Mouse (Mus musculus) limb, embryonic 15.5 days (tissue): Measurements from ENCODE around the gene Tmem45b. TPM values are rescaled to one million over a fixed set of nuclear protein-coding genes. Genes with fewer than 3 reads are reported as not detected.
A peak's percentile ranks its signal among the peaks of the same experiment; 100 is the strongest.
"Not testable (repeated sequence)": the region's sequence is repeated elsewhere in the genome, so short reads cannot be mapped to it uniquely, and the experiment has no call there.

Experiments
- ATAC-seq: fragments of 200-750 bp; cut with Nextera tagmentation; 2 replicates; pipeline ENCODE4 v1.8.0; 2017; ENCODE audit warnings: low read depth, moderate TSS enrichment; ENCODE audit not compliant: insufficient number of reproducible peaks, low FRiP score, low TSS enrichment
- H3K27ac ChIP-seq: fragments of 300-500 bp; sonication (generic); 2 replicates; pipeline ENCODE4 v1.5.1; 2015; ENCODE audit warnings: moderate library complexity, mild to moderate bottlenecking, inconsistent platforms
- H3K27me3 ChIP-seq: fragments of 300-500 bp; sonication (generic); 2 replicates; pipeline ENCODE4 v1.6.1; 2015; ENCODE audit warnings: inconsistent platforms
- H3K36me3 ChIP-seq: fragments of 300-500 bp; sonication (generic); 2 replicates; pipeline ENCODE4 v1.6.1; 2015; ENCODE audit warnings: inconsistent platforms
- H3K4me1 ChIP-seq: fragments of 300-500 bp; sonication (generic); 2 replicates; pipeline ENCODE4 v1.6.1; 2015; ENCODE audit warnings: inconsistent platforms
- H3K4me2 ChIP-seq: fragments of 300-500 bp; sonication (generic); 2 replicates; pipeline ENCODE4 v1.6.1; 2015; ENCODE audit warnings: mild to moderate bottlenecking, inconsistent platforms
- H3K4me3 ChIP-seq: fragments of 300-500 bp; sonication (generic); 2 replicates; pipeline ENCODE4 v1.5.1; 2015; ENCODE audit warnings: mild to moderate bottlenecking, inconsistent platforms
- H3K9ac ChIP-seq: fragments of 300-500 bp; sonication (generic); 2 replicates; pipeline ENCODE4 v1.6.1; 2015; ENCODE audit warnings: inconsistent platforms
- H3K9me3 ChIP-seq: fragments of 300-500 bp; sonication (generic); 2 replicates; pipeline ENCODE4 v1.6.1; 2016; ENCODE audit warnings: inconsistent platforms
- WGBS: fragments of 180-500 bp; shearing (Covaris S2); methylation state at CpG from one replicate; pipeline ENCODE4 v1.1.7; 2015; 5-methylcytosine and 5-hydroxymethylcytosine counted together
- polyA plus RNA-seq: library from polyadenylated mRNA; unstranded; fragments of >200 nt; fragmentation: Nextera tagmentation; extraction: Ambion mirVana; gene quantifications from 2 replicates; pipeline ENCODE4 v1.2.1, GENCODE M21; 2015

Tmem45b gene
- 0.31 TPM in 1 of 2 replicates, not detected in the other for polyA plus RNA-seq

DNA sequence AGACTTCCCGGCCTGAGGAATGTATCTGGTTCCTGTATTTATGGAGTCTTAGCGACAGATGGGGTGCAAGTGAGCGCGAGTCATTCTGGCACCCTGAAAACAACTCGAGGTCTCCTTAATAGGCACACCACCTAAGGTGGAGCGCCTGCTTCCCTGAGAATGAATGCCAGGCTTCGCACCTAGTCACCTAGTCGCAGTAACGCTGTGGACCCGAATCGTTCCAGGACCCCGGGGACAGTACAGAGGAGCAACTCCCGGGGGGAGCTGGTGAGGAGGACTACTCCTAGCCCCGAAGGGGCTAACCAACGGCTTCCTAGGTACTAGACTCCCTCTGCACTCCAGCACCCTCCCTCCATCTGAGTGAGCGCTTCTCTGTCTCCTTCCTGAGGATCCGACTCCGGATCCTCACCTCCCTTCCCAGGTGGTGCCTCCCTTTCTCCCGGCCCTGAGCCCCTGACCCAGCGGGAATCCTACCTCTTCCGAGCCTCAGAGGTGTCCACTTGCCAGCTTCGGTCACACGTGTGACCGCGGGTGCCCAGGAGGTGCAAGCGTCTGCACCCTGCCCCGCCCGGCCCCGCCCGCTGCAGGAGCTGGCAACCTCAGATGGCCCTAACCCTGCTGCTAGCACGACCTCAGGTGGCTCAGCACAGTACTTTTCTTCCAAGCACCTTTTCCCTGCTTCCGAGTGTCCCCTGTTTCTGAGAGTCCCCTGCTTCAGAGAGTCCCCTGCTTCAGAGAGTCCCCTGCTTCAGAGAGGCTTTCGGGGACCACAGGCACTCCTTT, at the start of gene Tmem45b:
TSS of gene Tmem45b (minus strand) at position 771 of the 783 bp plus-strand sequence.
- Histone ChIP-seq H3K4me1 (peaks cover 9% of the 10 kb centered on the region), H3K27ac (no peak within 1 kb of the TSS), H3K9me3 (no peaks in the 10 kb centered on the region), H3K27me3 (peaks cover 25% of the 10 kb centered on the region), H3K36me3 (no peaks in the 10 kb centered on the region), H3K4me2 (peak within 1 kb of the TSS; percentile 17), H3K4me3 (peak within 1 kb of the TSS; percentile 17; the same call in 1 of the 2 replicates), H3K9ac (no peak within 1 kb of the TSS)
- 5% methylated on average over 33 of the region's 33 CpGs for WGBS
- no peak for ATAC-seq

DNA sequence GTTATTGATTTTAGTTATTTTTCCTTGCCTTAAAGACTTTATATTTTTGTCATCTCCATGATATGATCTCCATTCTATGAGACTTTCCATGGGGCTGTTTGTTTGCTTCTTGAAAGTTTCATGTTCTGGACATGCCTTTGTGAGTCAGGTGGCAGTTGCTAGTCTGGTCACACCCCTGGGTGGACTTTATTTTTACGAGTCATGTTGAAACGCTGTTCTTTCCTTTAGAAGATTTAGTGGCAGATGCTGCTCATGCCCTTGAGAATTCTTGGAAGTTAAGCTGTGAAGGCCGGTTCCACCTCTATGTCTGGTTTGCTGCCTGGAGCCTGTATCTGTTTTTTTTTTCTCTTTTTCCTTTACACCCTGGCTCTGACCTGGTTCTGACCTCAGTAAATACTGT, 43.9 kb upstream of the Tmem45b start:
- 46% methylated on average over 3 of the region's 3 CpGs for WGBS
- ATAC-seq: no peak
- no peaks in the 10 kb centered on the region for H3K36me3 ChIP-seq
- H3K4me1 ChIP-seq: no peaks in the 10 kb centered on the region
- H3K9ac ChIP-seq: no peak overlapping the region
- H3K4me3 ChIP-seq: no peak overlapping the region
- no peaks in the 10 kb centered on the region for H3K27me3 ChIP-seq
- no peak overlapping the region for H3K27ac ChIP-seq
- no peaks in the 10 kb centered on the region for H3K9me3 ChIP-seq
- H3K4me2 ChIP-seq: no peak overlapping the region

GRCm38 (mm10) chr9:31501221-31501620, 37.0 kb upstream of the Tmem45b start:
- H3K9ac ChIP-seq, H3K4me2 ChIP-seq, H3K36me3 ChIP-seq, H3K27me3 ChIP-seq, H3K9me3 ChIP-seq, H3K27ac ChIP-seq, ATAC-seq, H3K4me1 ChIP-seq, H3K4me3 ChIP-seq: not testable (repeated sequence)
- WGBS: 75% methylated on average over 1 of the region's 1 CpGs

GRCm38 (mm10) chr9:31463190-31463589, 1.1 kb downstream of the Tmem45b start:
- peaks cover 9% of the 10 kb centered on the region for H3K4me1 ChIP-seq
- no peak for ATAC-seq
- peaks cover 25% of the 10 kb centered on the region for H3K27me3 ChIP-seq
- H3K27ac ChIP-seq: no peak overlapping the region
- no peaks in the 10 kb centered on the region for H3K9me3 ChIP-seq
- no peak overlapping the region for H3K9ac ChIP-seq
- 40% methylated on average over 9 of the region's 9 CpGs for WGBS
- no peaks in the 10 kb centered on the region for H3K36me3 ChIP-seq
- no peak overlapping the region for H3K4me2 ChIP-seq
- H3K4me3 ChIP-seq: no peak overlapping the region

GRCm38 (mm10) chr9:31454356-31454755, 9.9 kb downstream of the Tmem45b start:
- Histone ChIP-seq H3K4me1 (no peaks in the 10 kb centered on the region), H3K4me2 (no peak overlapping the region), H3K36me3 (no peaks in the 10 kb centered on the region), H3K4me3 (no peak overlapping the region), H3K27ac (no peak overlapping the region), H3K9me3 (no peaks in the 10 kb centered on the region), H3K27me3 (no peaks in the 10 kb centered on the region), H3K9ac (no peak overlapping the region)
- ATAC-seq: no peak
- WGBS: 53% methylated on average over 1 of the region's 1 CpGs

DNA sequence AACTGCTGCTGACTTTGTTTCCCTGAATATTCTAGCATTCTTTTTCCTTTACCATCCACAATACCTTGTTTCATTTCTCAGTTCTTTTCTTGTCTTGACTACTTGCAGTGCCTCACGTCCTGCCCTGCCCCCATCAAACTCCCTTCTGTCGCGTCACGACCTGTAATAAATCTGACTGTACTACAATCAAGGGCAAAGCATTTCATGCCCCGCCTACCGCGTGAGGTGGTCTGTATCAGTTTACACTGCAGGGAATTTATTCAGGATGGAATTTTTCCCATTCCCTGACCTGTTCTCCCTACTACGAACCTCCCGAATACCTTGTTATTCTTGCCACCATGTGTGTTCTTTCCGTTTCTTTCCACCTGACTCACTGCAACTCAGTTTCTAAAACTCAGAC, 12.1 kb downstream of the Tmem45b start:
- Histone ChIP-seq H3K9ac (no peak overlapping the region), H3K27me3 (no peaks in the 10 kb centered on the region), H3K4me3 (no peak overlapping the region), H3K27ac (no peak overlapping the region), H3K36me3 (no peaks in the 10 kb centered on the region), H3K4me1 (no peaks in the 10 kb centered on the region), H3K4me2 (no peak overlapping the region), H3K9me3 (no peaks in the 10 kb centered on the region)
- no peak for ATAC-seq
- WGBS: 20% methylated on average over 10 of the region's 10 CpGs

GRCm38 (mm10) chr9:31449145-31449772, 15.0 kb downstream of the Tmem45b start:
- no peaks in the 10 kb centered on the region for H3K9me3 ChIP-seq
- H3K27me3 ChIP-seq: no peaks in the 10 kb centered on the region
- H3K36me3 ChIP-seq: no peaks in the 10 kb centered on the region
- WGBS: 82% methylated on average over 7 of the region's 7 CpGs
- H3K4me1 ChIP-seq: no peaks in the 10 kb centered on the region
- no peak overlapping the region for H3K27ac ChIP-seq
- no peak overlapping the region for H3K4me2 ChIP-seq
- H3K4me3 ChIP-seq: no peak overlapping the region
- no peak for ATAC-seq
- no peak overlapping the region for H3K9ac ChIP-seq

DNA sequence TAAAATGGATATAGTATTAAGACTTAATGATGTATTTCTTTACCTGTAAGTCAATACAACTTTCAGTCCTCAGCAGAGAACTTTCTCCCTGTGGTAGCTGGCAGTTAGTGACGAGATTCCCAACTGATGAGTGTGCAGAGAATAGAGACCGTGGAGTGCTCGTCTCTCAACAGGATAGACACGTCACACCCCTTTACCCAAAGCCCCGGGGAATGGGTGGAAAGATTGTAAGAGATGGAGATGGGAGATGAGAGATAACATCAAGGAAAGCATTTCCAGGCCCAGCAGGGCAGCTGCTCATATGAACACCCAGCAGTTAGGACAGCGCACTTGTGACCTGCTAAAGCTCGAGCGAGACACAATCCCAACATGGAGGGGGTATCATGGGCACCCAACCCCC, 20.0 kb downstream of the Tmem45b start:
- Histone ChIP-seq H3K27me3 (no peaks in the 10 kb centered on the region), H3K4me3 (no peak overlapping the region), H3K36me3 (no peaks in the 10 kb centered on the region), H3K9me3 (no peaks in the 10 kb centered on the region), H3K4me1 (no peaks in the 10 kb centered on the region), H3K9ac (no peak overlapping the region), H3K4me2 (no peak overlapping the region), H3K27ac (no peak overlapping the region)
- whole genome bisulfite sequencing: 66% methylated on average over 8 of the region's 8 CpGs
- no peak for ATAC-seq

- Histone ChIP-seq H3K36me3 (no peaks in the 10 kb centered on the region), H3K4me3 (no peak overlapping the region), H3K27me3 (no peaks in the 10 kb centered on the region), H3K9me3 (no peaks in the 10 kb centered on the region), H3K4me2 (no peak overlapping the region), H3K4me1 (no peaks in the 10 kb centered on the region), H3K27ac (no peak overlapping the region), H3K9ac (no peak overlapping the region)
- ATAC-seq: no peak
- 78% methylated on average over 3 of the region's 3 CpGs for WGBS
These were observed 22.8 kb downstream of the Tmem45b start for GRCm38 (mm10) chr9:31441487-31441886.

GRCm38 (mm10) chr9:31440366-31440765, 23.9 kb downstream of the Tmem45b start:
- H3K9me3 ChIP-seq: no peaks in the 10 kb centered on the region
- no peak for ATAC-seq
- no peaks in the 10 kb centered on the region for H3K4me1 ChIP-seq
- no peak overlapping the region for H3K4me3 ChIP-seq
- 76% methylated on average over 5 of the region's 5 CpGs for WGBS
- H3K27me3 ChIP-seq: no peaks in the 10 kb centered on the region
- H3K4me2 ChIP-seq: no peak overlapping the region
- H3K36me3 ChIP-seq: no peaks in the 10 kb centered on the region
- no peak overlapping the region for H3K9ac ChIP-seq
- no peak overlapping the region for H3K27ac ChIP-seq

DNA sequence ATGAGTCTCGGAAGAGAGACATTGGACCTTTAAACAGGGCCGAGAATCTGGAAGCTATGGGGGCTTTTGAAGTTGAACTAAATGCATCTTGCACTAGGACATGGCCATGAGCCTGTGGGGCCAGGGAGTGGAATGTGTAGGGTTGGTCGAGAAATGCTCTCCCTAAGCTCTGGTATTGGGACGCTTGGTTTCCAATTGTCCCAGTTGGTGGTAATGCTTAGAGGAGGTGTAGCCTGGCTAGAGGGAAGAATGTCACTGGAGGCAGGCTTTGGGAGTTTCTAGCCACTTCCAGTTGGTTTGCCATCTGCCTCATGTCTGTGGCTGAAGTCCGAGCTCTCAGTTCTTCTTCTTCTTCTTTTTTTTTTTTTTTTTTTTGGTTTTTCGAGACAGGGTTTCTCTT, 24.9 kb downstream of the Tmem45b start:
- Histone ChIP-seq H3K9ac (no peak overlapping the region), H3K36me3 (no peaks in the 10 kb centered on the region), H3K4me3 (no peak overlapping the region), H3K4me2 (no peak overlapping the region), H3K27ac (no peak overlapping the region), H3K9me3 (no peaks in the 10 kb centered on the region), H3K4me1 (no peaks in the 10 kb centered on the region), H3K27me3 (no peaks in the 10 kb centered on the region)
- 80% methylated on average over 6 of the region's 6 CpGs for WGBS
- no peak for ATAC-seq

- no peak overlapping the region for H3K27ac ChIP-seq
- H3K27me3 ChIP-seq: no peaks in the 10 kb centered on the region
These were observed 25.4 kb downstream of the Tmem45b start for GRCm38 (mm10) chr9:31438834-31439233.

More at GRCm38 (mm10) chr9:31438834-31439233, 25.4 kb downstream of the Tmem45b start:
- 64% methylated on average over 5 of the region's 5 CpGs for WGBS
- Histone ChIP-seq H3K36me3 (no peaks in the 10 kb centered on the region), H3K9ac (no peak overlapping the region), H3K4me3 (no peak overlapping the region), H3K4me2 (no peak overlapping the region), H3K4me1 (no peaks in the 10 kb centered on the region), H3K9me3 (no peaks in the 10 kb centered on the region)
- ATAC-seq: no peak
